Mouse (Mus musculus) bone marrow, adult 2 months (tissue): ENCODE results near the gene Katnb1.

ENCODE experiments used
- CTCF ChIP-seq: fragments of 200-500 bp; IDR thresholded peaks from 2 replicates; pipeline ENCODE4 v1.5.1; 2011; ENCODE audit warnings: low read length, control low read depth; ENCODE audit not compliant: control insufficient read depth, insufficient read depth
- POLR2A ChIP-seq: fragments of 200-500 bp; IDR thresholded peaks from 2 replicates; pipeline ENCODE4 v1.6.1; 2011; ENCODE audit warnings: low read depth, mild to moderate bottlenecking, control low read depth, low read length, borderline replicate concordance; ENCODE audit not compliant: control insufficient read depth

DNA sequence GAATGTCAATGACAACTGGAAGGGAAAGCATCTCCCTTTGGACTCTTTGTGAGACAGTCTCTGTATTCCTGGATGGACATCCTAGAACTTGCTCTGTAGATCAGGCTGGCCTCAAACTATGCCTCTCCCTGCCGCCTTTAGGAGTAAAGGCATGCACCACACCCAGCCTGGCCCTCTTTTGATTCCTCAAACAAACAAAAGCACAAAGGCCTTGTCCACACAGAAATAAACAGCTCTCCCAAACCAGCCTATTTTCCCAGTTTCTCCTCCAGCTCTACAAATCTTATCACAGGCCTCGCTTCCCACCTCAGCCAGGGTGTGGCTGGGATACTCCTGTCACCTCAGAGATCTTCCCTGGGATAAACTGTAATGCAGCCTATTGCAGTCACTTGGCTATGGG, 53.2 kb downstream of the Katnb1 start:
- TF ChIP-seq CTCF (no peak), POLR2A (no peak)
